Mouse (Mus musculus) heart, adult 2 months (tissue): ENCODE measurements at regions not wholly inside any gene's neighbourhood (a gene's known extent, or its start where the extent isn't known, plus 50 kb on each side); places are given as distances from the start of the nearest gene placed in this dataset.

Experiments used
- CTCF ChIP-seq: fragments of 200-600 bp; IDR thresholded peaks from 2 replicates; pipeline ENCODE4 v1.8.1; 2022; ENCODE audit warnings: antibody characterized with exemption, mild to moderate bottlenecking, moderate library complexity
- EP300 ChIP-seq: fragments of 200-500 bp; IDR thresholded peaks from 2 replicates; pipeline ENCODE4 v1.6.1; 2011; ENCODE audit warnings: low read depth, low read length, control low read depth; ENCODE audit not compliant: insufficient read depth
- POLR2A ChIP-seq: fragments of 200-500 bp; IDR thresholded peaks from 2 replicates; pipeline ENCODE4 v1.6.1; 2011; ENCODE audit warnings: mild to moderate bottlenecking, low read depth, low read length, control low read depth; ENCODE audit not compliant: insufficient read depth

DNA sequence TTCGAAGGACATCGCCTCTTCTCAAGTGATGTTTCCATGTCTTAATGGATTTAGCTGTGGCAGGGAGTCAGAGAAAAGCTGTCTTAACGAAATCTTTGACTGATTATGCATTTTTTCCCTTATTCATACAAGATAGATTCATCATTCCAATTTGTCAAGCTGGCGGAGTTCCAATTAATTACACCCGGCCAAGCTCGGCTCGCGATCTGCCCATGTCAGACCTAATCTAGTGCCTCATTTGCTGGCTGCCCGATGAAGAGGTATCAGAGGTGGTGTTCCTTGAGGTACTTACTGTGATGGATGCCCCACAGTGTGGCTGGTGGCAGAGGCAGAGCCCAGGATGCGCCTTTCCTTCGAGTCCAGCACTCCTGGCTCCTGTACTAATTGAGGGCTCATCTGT, 204.9 kb downstream of the Arrdc4 start:
- TF ChIP-seq POLR2A (no peak), CTCF (no peak), EP300 (no peak)
